Mouse (Mus musculus) neural tube, embryonic 11.5 days (tissue): ENCODE data around the gene Klhl7. TPM values are rescaled to one million over a fixed set of nuclear protein-coding genes. Genes with fewer than 3 reads are reported as not detected.

ENCODE experiments used
- ATAC-seq: fragments of 200-750 bp; cut with Nextera tagmentation; 2 replicates; pipeline ENCODE4 v1.8.0; 2017; ENCODE audit warnings: moderate number of reproducible peaks, mild to moderate bottlenecking, moderate TSS enrichment, moderate library complexity; ENCODE audit not compliant: insufficient read depth, low FRiP score, low TSS enrichment
- DNase-seq: peaks from one replicate; pipeline ENCODE4 v3.0.0-alpha.2; 2015; ENCODE audit warnings: low spot score
- H3K27ac ChIP-seq: fragments of 300-500 bp; sonication (generic); 2 replicates; pipeline ENCODE4 v1.5.1; 2014; ENCODE audit warnings: low read depth, mild to moderate bottlenecking, low read length
- H3K27me3 ChIP-seq: fragments of 300-500 bp; sonication (generic); 2 replicates; pipeline ENCODE4 v1.6.1; 2014; ENCODE audit warnings: mild to moderate bottlenecking, low read length, mixed read lengths; ENCODE audit not compliant: control insufficient read depth, insufficient read depth
- H3K36me3 ChIP-seq: fragments of 300-500 bp; sonication (generic); 2 replicates; pipeline ENCODE4 v1.6.1; 2014; ENCODE audit warnings: mild to moderate bottlenecking, low read length, moderate library complexity, mixed read lengths; ENCODE audit not compliant: control insufficient read depth, insufficient read depth
- H3K4me1 ChIP-seq: fragments of 300-500 bp; sonication (generic); 2 replicates; pipeline ENCODE4 v1.6.1; 2014; ENCODE audit warnings: low read length, mixed read lengths; ENCODE audit not compliant: control insufficient read depth, insufficient read depth
- H3K4me2 ChIP-seq: fragments of 300-500 bp; sonication (generic); 2 replicates; pipeline ENCODE4 v1.6.1; 2014; ENCODE audit warnings: low read depth, mild to moderate bottlenecking, moderate library complexity
- H3K4me3 ChIP-seq: fragments of 300-500 bp; sonication (generic); 2 replicates; pipeline ENCODE4 v1.5.1; 2014; ENCODE audit warnings: low read depth, low read length
- H3K9ac ChIP-seq: fragments of 300-500 bp; sonication (generic); 2 replicates; pipeline ENCODE4 v1.6.1; 2014; ENCODE audit warnings: mild to moderate bottlenecking, low read length
- H3K9me3 ChIP-seq: fragments of 300-500 bp; sonication (generic); 2 replicates; pipeline ENCODE4 v1.6.1; 2016; ENCODE audit warnings: low read length; ENCODE audit not compliant: control insufficient read depth
- WGBS: fragments of 180-500 bp; shearing (Covaris S2); extraction: QIAGEN DNeasy Blood & Tissue Kit; methylation state at CpG from one replicate; pipeline ENCODE4 v1.1.7; 2014; 5-methylcytosine and 5-hydroxymethylcytosine counted together
- polyA plus RNA-seq: library from polyadenylated mRNA; unstranded; fragments of >200 nt; fragmentation: Nextera tagmentation; extraction: Ambion mirVana; gene quantifications from 2 replicates; pipeline ENCODE4 v1.2.1, GENCODE M21; 2014

Klhl7 gene
- 92.5 and 98.1 TPM in 2 replicates for polyA plus RNA-seq

GRCm38 (mm10) chr5:24100106-24100809 lies at the start of gene Klhl7:
Klhl7 (plus strand) TSS chr5:24100605.
- WGBS, result 1% methylated on average over 47 of the region's 47 CpGs
- peak within 1 kb of the TSS; percentile 73 for H3K4me2 ChIP-seq
- peak within 1 kb of the TSS; percentile 67 for H3K4me3 ChIP-seq
- H3K4me1 ChIP-seq, result no peaks in the 10 kb centered on the region; the same call in 1 of the 2 replicates
- H3K27ac ChIP-seq, result peak within 1 kb of the TSS; percentile 85
- ATAC-seq (peak; percentile 95), DNase-seq (peak; percentile 93)
- no peaks in the 10 kb centered on the region for H3K27me3 ChIP-seq
- peak within 1 kb of the TSS; percentile 86 for H3K9ac ChIP-seq
- no peaks in the 10 kb centered on the region for H3K36me3 ChIP-seq
- no peaks in the 10 kb centered on the region for H3K9me3 ChIP-seq

DNA sequence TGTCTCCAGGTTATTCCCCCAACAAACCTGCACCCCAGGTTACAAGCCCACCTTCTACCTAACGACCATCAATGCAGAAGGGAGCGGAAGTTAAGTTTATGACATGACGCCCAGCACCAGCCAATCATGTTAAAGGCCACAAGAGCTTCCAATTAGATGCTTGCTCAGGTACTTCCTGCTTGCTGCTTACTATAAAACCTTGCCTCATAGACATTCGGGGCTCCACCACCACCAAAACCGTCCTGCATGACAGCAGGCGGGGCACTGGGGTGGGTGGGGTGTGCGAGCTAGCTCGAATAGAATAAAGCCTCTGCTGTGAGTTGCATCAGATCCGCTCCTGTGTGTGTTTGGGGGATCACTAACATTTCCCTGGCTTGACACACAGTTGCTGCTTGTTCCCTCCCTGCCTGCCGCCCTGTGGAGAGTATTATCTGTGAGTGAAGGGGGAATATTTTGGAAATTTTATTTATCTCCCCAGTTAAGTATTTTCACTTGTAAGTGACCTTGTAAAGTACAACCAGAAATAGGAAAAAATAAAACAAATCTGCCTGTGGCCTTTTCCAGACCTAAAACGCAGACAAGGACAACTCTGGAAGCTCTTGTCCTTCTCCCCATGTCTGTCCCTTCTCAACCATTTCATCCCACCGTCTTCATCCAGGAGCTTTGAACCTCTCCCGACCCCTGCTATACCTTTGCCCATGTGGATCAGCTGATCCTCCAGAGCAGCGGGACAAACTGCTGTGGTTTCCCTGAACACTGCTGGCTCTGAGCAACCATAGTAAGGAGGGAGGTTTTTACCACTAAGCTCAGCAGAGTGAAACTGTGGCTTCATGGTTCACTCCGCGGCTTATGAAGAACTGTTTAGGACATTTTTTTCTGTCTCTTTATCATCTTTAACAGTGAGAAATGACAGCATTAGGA lies 48.4 kb upstream of the Klhl7 start:
- H3K9me3 ChIP-seq, result no peaks in the 10 kb centered on the region
- H3K36me3 ChIP-seq, result no peaks in the 10 kb centered on the region
- H3K9ac ChIP-seq, result no peak overlapping the region
- no peak for DNase-seq
- H3K27ac ChIP-seq, result no peak overlapping the region
- 62% methylated on average over 16 of the region's 16 CpGs for WGBS
- no peak for ATAC-seq
- no peak overlapping the region for H3K4me2 ChIP-seq
- no peaks in the 10 kb centered on the region for H3K27me3 ChIP-seq
- no peaks in the 10 kb centered on the region for H3K4me1 ChIP-seq
- H3K4me3 ChIP-seq, result no peak overlapping the region

GRCm38 (mm10) chr5:24053245-24054190 lies 46.9 kb upstream of the Klhl7 start:
- Histone ChIP-seq H3K9ac (no peak overlapping the region), H3K9me3 (no peaks in the 10 kb centered on the region), H3K4me2 (no peak overlapping the region), H3K27ac (no peak overlapping the region), H3K36me3 (no peaks in the 10 kb centered on the region), H3K27me3 (no peaks in the 10 kb centered on the region), H3K4me1 (no peaks in the 10 kb centered on the region), H3K4me3 (no peak overlapping the region)
- DNase-seq (no peak), ATAC-seq (no peak)
- 81% methylated on average over 9 of the region's 9 CpGs for WGBS

DNA sequence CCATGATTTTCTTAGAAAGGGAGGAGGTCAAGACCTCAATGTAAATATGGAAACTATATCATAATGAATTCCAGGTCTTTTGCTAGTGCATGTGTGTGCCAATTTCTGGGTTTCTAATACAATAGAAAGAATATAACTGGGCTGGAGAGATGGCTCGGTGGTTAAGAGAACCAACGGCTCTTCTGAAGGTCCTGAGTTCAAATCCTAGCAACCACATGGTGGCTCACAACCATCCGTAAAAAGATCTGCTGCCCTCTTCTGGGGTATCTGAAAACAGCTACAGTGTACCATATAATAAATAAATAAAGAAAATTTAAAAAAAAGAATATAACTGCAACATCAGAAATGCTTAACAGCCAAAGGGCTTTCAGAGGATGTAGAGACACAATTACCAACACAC lies 46.0 kb upstream of the Klhl7 start:
- DNase-seq (no peak), ATAC-seq (no peak)
- Histone ChIP-seq H3K36me3 (no peaks in the 10 kb centered on the region), H3K9me3 (no peaks in the 10 kb centered on the region), H3K4me3 (no peak overlapping the region), H3K4me2 (no peak overlapping the region), H3K4me1 (no peaks in the 10 kb centered on the region), H3K27me3 (no peaks in the 10 kb centered on the region), H3K9ac (no peak overlapping the region), H3K27ac (no peak overlapping the region)
- WGBS, result 91% methylated on average over 3 of the region's 3 CpGs

DNA sequence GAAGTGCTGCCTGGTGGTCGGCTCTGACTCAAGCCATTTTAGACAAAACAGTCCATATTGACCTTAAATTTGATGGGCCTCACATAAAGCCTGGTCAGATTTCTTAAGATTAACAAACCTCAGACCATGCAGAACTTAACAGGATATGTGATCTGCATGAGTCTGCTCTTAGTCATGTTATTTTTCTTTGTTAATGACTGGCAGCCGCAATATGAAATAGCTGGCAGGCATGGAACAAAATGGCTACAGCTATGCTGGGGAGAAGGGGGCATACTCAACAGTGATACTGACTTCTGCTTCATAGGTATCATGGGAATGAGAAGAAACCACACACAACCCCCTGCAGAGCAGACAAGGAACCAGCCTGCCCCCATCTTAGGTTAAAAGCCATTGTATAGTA lies 43.5 kb upstream of the Klhl7 start:
- WGBS, result 92% methylated on average over 2 of the region's 2 CpGs
- DNase-seq, result no peak
- no peak for ATAC-seq
- Histone ChIP-seq H3K4me1 (no peaks in the 10 kb centered on the region), H3K27ac (no peak overlapping the region), H3K4me3 (no peak overlapping the region), H3K27me3 (no peaks in the 10 kb centered on the region), H3K9ac (no peak overlapping the region), H3K4me2 (no peak overlapping the region), H3K9me3 (no peaks in the 10 kb centered on the region), H3K36me3 (no peaks in the 10 kb centered on the region)

- no peak overlapping the region for H3K4me2 ChIP-seq
- H3K9me3 ChIP-seq, result no peaks in the 10 kb centered on the region
- DNase-seq (no peak), ATAC-seq (no peak)
- no peak overlapping the region for H3K9ac ChIP-seq
- H3K36me3 ChIP-seq, result no peaks in the 10 kb centered on the region
- H3K27me3 ChIP-seq, result no peaks in the 10 kb centered on the region
- 74% methylated on average over 3 of the region's 3 CpGs for WGBS
- no peaks in the 10 kb centered on the region for H3K4me1 ChIP-seq
- H3K4me3 ChIP-seq, result no peak overlapping the region
- no peak overlapping the region for H3K27ac ChIP-seq
These were observed 42.8 kb upstream of the Klhl7 start for GRCm38 (mm10) chr5:24057592-24057991.

GRCm38 (mm10) chr5:24060949-24061348 lies 39.5 kb upstream of the Klhl7 start:
- Histone ChIP-seq H3K4me1 (no peaks in the 10 kb centered on the region), H3K4me3 (no peak overlapping the region), H3K27ac (no peak overlapping the region), H3K9me3 (no peaks in the 10 kb centered on the region), H3K36me3 (no peaks in the 10 kb centered on the region), H3K27me3 (no peaks in the 10 kb centered on the region), H3K9ac (no peak overlapping the region), H3K4me2 (no peak overlapping the region)
- ATAC-seq (no peak), DNase-seq (no peak)
- 55% methylated on average over 3 of the region's 3 CpGs for WGBS

DNA sequence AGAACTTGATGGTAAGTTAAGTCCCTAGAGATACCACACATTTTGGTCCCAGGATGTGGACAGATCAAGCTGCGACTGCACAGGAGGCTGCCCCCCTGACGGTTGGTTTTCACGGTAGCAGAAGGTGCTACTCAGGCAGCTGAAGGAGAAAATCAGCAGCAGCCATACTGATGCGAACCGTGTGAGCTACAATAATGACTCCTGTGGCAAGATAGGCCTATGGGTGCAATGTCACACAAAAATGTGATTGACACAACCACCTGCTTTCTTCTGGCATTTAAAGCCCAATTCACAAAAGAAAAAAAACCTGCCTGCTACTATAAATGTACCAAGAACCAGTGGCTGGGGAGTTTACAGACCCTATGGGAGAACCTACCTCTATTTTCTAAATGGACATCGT lies 37.4 kb upstream of the Klhl7 start:
- 86% methylated on average over 6 of the region's 6 CpGs for WGBS
- Histone ChIP-seq H3K27ac (no peak overlapping the region), H3K4me3 (no peak overlapping the region), H3K36me3 (no peaks in the 10 kb centered on the region), H3K9ac (no peak overlapping the region), H3K27me3 (no peaks in the 10 kb centered on the region), H3K4me1 (no peaks in the 10 kb centered on the region), H3K4me2 (no peak overlapping the region), H3K9me3 (no peaks in the 10 kb centered on the region)
- ATAC-seq, result no peak
- DNase-seq, result no peak
